ENCODE assay signal across 11 mouse cellular contexts in genomic region chr13:60670605-60671004, GRCm38 (mm10).
DNase-seq lines count a peak whose midpoint lies in the region; ATAC-seq and TF ChIP-seq lines count a peak whose summit lies in the region.
"Had no signal": no experiment of that assay in that cellular context is flagged by ENCODE, and none has a peak within 500 bp of the region (broad histone marks: within the 10 kb centered on the region; RNA-seq: fewer than 3 reads in every experiment).

No protein-coding gene starts in this region.

- no peaks in the 10 kb centered on the region for H3K79me2 ChIP-seq in MEL (ENCODE audit: control insufficient read depth, insufficient read depth, low read length, poor library complexity)

- no peak for TF ChIP-seq RAD21 in MEL (IDR thresholded peaks at IDR 0.05; ENCODE audit: low read depth, low read length)

- no peak for TF ChIP-seq CTCF in MEL (IDR thresholded peaks at IDR 0.05 in 2 of 3, conservative IDR thresholded peaks at IDR 0.05 in 1 of 3; ENCODE audit: control insufficient read depth in 1 of 3, insufficient read depth in 1 of 3, low read depth in 2 of 3, low read length in 3 of 3, poor library complexity in 1 of 3, severe bottlenecking in 1 of 3)

- no peak overlapping the region for H3K9ac ChIP-seq in heart, embryonic 12.5 days
- peak overlapping the region; percentile 61 for H3K9ac ChIP-seq in MEL (ENCODE audit: control insufficient read depth, low read depth, low read length, poor library complexity, severe bottlenecking)
- H3K9ac ChIP-seq in heart, embryonic 14.5 days (ENCODE audit: low read length): no peak overlapping the region
- H3K9ac ChIP-seq: forebrain, embryonic 13.5 days; limb, embryonic 12.5 days had no signal

- H3K27ac ChIP-seq in heart, embryonic 12.5 days (ENCODE audit: poor library complexity, severe bottlenecking): peak overlapping the region; percentile 58
- peak overlapping the region; percentile 78 for H3K27ac ChIP-seq in MEL (ENCODE audit: control insufficient read depth, low read depth, low read length)
- H3K27ac ChIP-seq in heart, embryonic 14.5 days (replicated peaks in 1 of 2; ENCODE audit: control insufficient read depth in 1 of 2, insufficient read depth in 1 of 2, low read depth in 2 of 2, low read length in 2 of 2): peak overlapping the region in 1 of 2 experiments; percentile 10; a peak in 2 of 4 replicates
- H3K27ac ChIP-seq: forebrain, embryonic 13.5 days; hindbrain, postnatal 0 days; limb, embryonic 12.5 days had no signal

- no peak for ATAC-seq in heart, embryonic 12.5 days (ENCODE audit: insufficient number of reproducible peaks, low FRiP score)
- ATAC-seq in heart, embryonic 14.5 days (ENCODE audit: insufficient number of reproducible peaks, insufficient read depth, low FRiP score, low read depth): no peak
- ATAC-seq in erythroid progenitor cell, adult 5-6 weeks (replicated peaks; ENCODE audit: low FRiP score, poor library complexity, severe bottlenecking): no peak
- ATAC-seq: forebrain, embryonic 13.5 days; hindbrain, postnatal 0 days had no signal

- TF ChIP-seq POLR2A in MEL (IDR thresholded peaks at IDR 0.05; ENCODE audit: control insufficient read depth in 1 of 2, insufficient read depth in 1 of 2, low read depth in 1 of 2, low read length in 2 of 2, poor library complexity in 1 of 2): no peak

- H3K4me2 ChIP-seq in heart, embryonic 12.5 days: peak overlapping the region; percentile 17
- 0 out of 2 replicates have a peak overlapping the region, but pooled peaks have one; percentile 3 for H3K4me2 ChIP-seq in heart, embryonic 14.5 days (ENCODE audit: low read length)
- H3K4me2 ChIP-seq: forebrain, embryonic 13.5 days; limb, embryonic 12.5 days had no signal

- intact Hi-C loops in heart, postnatal 36 days (cut with DNase I): no loop called here

- H3K27me3 ChIP-seq in heart, embryonic 12.5 days (replicated peaks): no peaks in the 10 kb centered on the region
- no peaks in the 10 kb centered on the region for H3K27me3 ChIP-seq in MEL (ENCODE audit: control insufficient read depth in 1 of 2, insufficient read depth in 2 of 2, low read length in 2 of 2)
- H3K27me3 ChIP-seq in heart, embryonic 14.5 days (ENCODE audit: control insufficient read depth, insufficient read depth, low read length): no peaks in the 10 kb centered on the region
- H3K27me3 ChIP-seq: forebrain, embryonic 13.5 days; limb, embryonic 12.5 days had no signal

- H3K4me1 ChIP-seq in heart, embryonic 12.5 days (replicated peaks): peaks cover 52% of the 10 kb centered on the region
- peaks cover 24 to 43% of the 10 kb centered on the region in 2 experiments for H3K4me1 ChIP-seq in MEL (ENCODE audit: control insufficient read depth in 1 of 2, insufficient read depth in 2 of 2, low read length in 2 of 2)
- H3K4me1 ChIP-seq in heart, embryonic 14.5 days (ENCODE audit: control insufficient read depth in 2 of 2, insufficient read depth in 2 of 2, low read length in 2 of 2): peaks cover 23 to 30% of the 10 kb centered on the region in 2 experiments
- H3K4me1 ChIP-seq: forebrain, embryonic 13.5 days had no signal

- peak; percentile 63 to 76 for TF ChIP-seq EP300 in MEL (IDR thresholded peaks at IDR 0.05; ENCODE audit: low read depth in 1 of 2, low read length in 2 of 2)

- no peaks in the 10 kb centered on the region for H3K9me3 ChIP-seq in heart, embryonic 12.5 days (replicated peaks)
- no peaks in the 10 kb centered on the region for H3K9me3 ChIP-seq in MEL (replicated peaks; ENCODE audit: insufficient read depth, low read length)
- no peaks in the 10 kb centered on the region for H3K9me3 ChIP-seq in heart, embryonic 14.5 days (ENCODE audit: control insufficient read depth, low read length)
- H3K9me3 ChIP-seq: forebrain, embryonic 13.5 days; limb, embryonic 12.5 days had no signal

- 30% methylated on average over 10 of the region's 10 CpGs for WGBS in heart, embryonic 12.5 days
- WGBS in heart, embryonic 14.5 days: 37% methylated on average over 10 of the region's 10 CpGs

- H3K36me3 ChIP-seq in heart, embryonic 12.5 days: no peaks in the 10 kb centered on the region
- peaks cover 0 to 28% of the 10 kb centered on the region in 2 experiments; a peak in 2 of 4 replicates for H3K36me3 ChIP-seq in MEL (ENCODE audit: control insufficient read depth in 1 of 2, insufficient read depth in 2 of 2, low read length in 2 of 2)
- no peaks in the 10 kb centered on the region for H3K36me3 ChIP-seq in heart, embryonic 14.5 days (ENCODE audit: control insufficient read depth, insufficient read depth, low read length)
- H3K36me3 ChIP-seq: limb, embryonic 12.5 days had no signal

- DNase-seq in heart, postnatal 36 days: no peak
- peak; percentile 78 for DNase-seq in MEL (ENCODE audit: low read depth, low spot score)
- peak; percentile 51 for DNase-seq in lung, postnatal 14 days
- no peak for DNase-seq in urinary bladder, postnatal 14 days (ENCODE audit: low spot score)
- no peak for DNase-seq in adrenal gland, adult 18-20 months (ENCODE audit: low spot score in 2 of 2)

- H3K4me3 ChIP-seq in heart, embryonic 12.5 days: no peak overlapping the region
- peak overlapping the region; percentile 34 to 52 for H3K4me3 ChIP-seq in MEL (ENCODE audit: control insufficient read depth in 1 of 2, insufficient read depth in 1 of 2, low read depth in 2 of 2, low read length in 2 of 2)
- H3K4me3 ChIP-seq in heart, embryonic 14.5 days (ENCODE audit: control insufficient read depth in 1 of 2, insufficient read depth in 1 of 2, low read depth in 1 of 2, low read length in 2 of 2): no peak overlapping the region
- H3K4me3 ChIP-seq: forebrain, embryonic 13.5 days; limb, embryonic 12.5 days had no signal

TF ChIP-seq in MEL, 35 proteins besides CTCF, POLR2A, EP300 and RAD21:
- TF ChIP-seq MXI1 (IDR thresholded peaks at IDR 0.05; ENCODE audit: low read depth, low read length): peak; percentile 55; the same call in 1 of the 2 replicates
- TF ChIP-seq SIN3A (IDR thresholded peaks at IDR 0.05; ENCODE audit: low read length): peak; percentile 76
- TF ChIP-seq ELF1 (IDR thresholded peaks at IDR 0.05; ENCODE audit: low read depth, low read length): peak; percentile 62; the same call in 1 of the 2 replicates
- TF ChIP-seq SMC3 (IDR thresholded peaks at IDR 0.05; ENCODE audit: low read depth, low read length): no peak
- TF ChIP-seq TAL1 (IDR thresholded peaks at IDR 0.05; ENCODE audit: low read length): no peak
- no peak for TF ChIP-seq CHD2 (IDR thresholded peaks at IDR 0.05; ENCODE audit: low read length)
- TF ChIP-seq MAX (IDR thresholded peaks at IDR 0.05; ENCODE audit: low read length): peak; percentile 80; the same call in 1 of the 2 replicates
- no peak for TF ChIP-seq JUND (IDR thresholded peaks at IDR 0.05; ENCODE audit: low read depth, low read length)
- no peak for TF ChIP-seq UBTF (IDR thresholded peaks at IDR 0.05; ENCODE audit: borderline replicate concordance, insufficient read depth, low read depth, low read length)
- TF ChIP-seq GATA1 (IDR thresholded peaks at IDR 0.05; ENCODE audit: low read depth, low read length): peak; percentile 66
- peak; percentile 86 for TF ChIP-seq BHLHE40 (IDR thresholded peaks at IDR 0.05; ENCODE audit: borderline replicate concordance, low read depth, low read length)
- TF ChIP-seq KAT2A (conservative IDR thresholded peaks at IDR 0.05; ENCODE audit: low read depth, low read length): no peak
- TF ChIP-seq TBP (IDR thresholded peaks at IDR 0.05; ENCODE audit: low read depth, low read length): peak; percentile 31; the same call in 1 of the 2 replicates
- no peak for TF ChIP-seq ZC3H11A (IDR thresholded peaks at IDR 0.05; ENCODE audit: low read depth, low read length)
- peak; percentile 98 for TF ChIP-seq ETS1 (IDR thresholded peaks at IDR 0.05; ENCODE audit: low read depth, low read length)
- peak; percentile 60; the same call in 1 of the 2 replicates for TF ChIP-seq RCOR1 (IDR thresholded peaks at IDR 0.05; ENCODE audit: low read depth, low read length)
- peak; percentile 82 for TF ChIP-seq ZNF384 (IDR thresholded peaks at IDR 0.05; ENCODE audit: low read depth, low read length)
- TF ChIP-seq MYC (IDR thresholded peaks at IDR 0.05; ENCODE audit: low read depth, low read length): peak; percentile 84; the same call in 1 of the 2 replicates
- TF ChIP-seq USF1 (IDR thresholded peaks at IDR 0.05; ENCODE audit: low read depth, low read length): 0 out of 2 replicates have a peak, but pooled peaks have one; percentile 30

Comparison
In these comparisons a context has a peak if more than half of its experiments do, and no peak if none do; other contexts are left out.
1. H3K4me3 ChIP-seq: peak in MEL (2 of 2); none in heart, embryonic 12.5 days (single experiment) and heart, embryonic 14.5 days (0 of 2).
2. DNase-seq: peak in MEL (single experiment) and lung, postnatal 14 days (single experiment); none in heart, postnatal 36 days (0 of 2), urinary bladder, postnatal 14 days (single experiment) and adrenal gland, adult 18-20 months (0 of 2).